In genomic region chr10:122939546-122939945, GRCm38 (mm10) we compare ENCODE assay signal across 22 mouse cellular contexts.
DNase-seq lines count a peak whose midpoint lies in the region; ATAC-seq and TF ChIP-seq lines count a peak whose summit lies in the region.
"Had no signal": no experiment of that assay in that cellular context is flagged by ENCODE, and none has a peak within 500 bp of the region (broad histone marks: within the 10 kb centered on the region; RNA-seq: fewer than 3 reads in every experiment).

No protein-coding gene starts in this region.

- no peak for ATAC-seq in kidney, embryonic 14.5 days (ENCODE audit: low FRiP score, low TSS enrichment)
- no peak for ATAC-seq in stomach, postnatal 0 days (ENCODE audit: low FRiP score, low TSS enrichment)
- ATAC-seq: activated CD4-positive, CD25-positive, alpha-beta regulatory T cell, adult 4 months; forebrain, embryonic 14.5 days; Patski had no signal

- 0 out of 2 replicates have a peak, but pooled peaks cover 3% of the 10 kb centered on the region for H3K4me1 ChIP-seq in kidney, embryonic 14.5 days (ENCODE audit: control insufficient read depth, insufficient read depth, low read length)
- no peaks in the 10 kb centered on the region for H3K4me1 ChIP-seq in stomach, postnatal 0 days (replicated peaks; ENCODE audit: control insufficient read depth, insufficient read depth)
- H3K4me1 ChIP-seq: heart, embryonic 10.5 days had no signal

- intact Hi-C loops in left cerebral cortex, postnatal 14 days (cut with DNase I), result no loop called here

- no peaks in the 10 kb centered on the region for H3K36me3 ChIP-seq in kidney, embryonic 14.5 days (ENCODE audit: control insufficient read depth, insufficient read depth, low read length)
- no peaks in the 10 kb centered on the region for H3K36me3 ChIP-seq in stomach, postnatal 0 days (ENCODE audit: control insufficient read depth, insufficient read depth, low read length)
- H3K36me3 ChIP-seq: embryonic facial prominence, embryonic 13.5 days; heart, embryonic 10.5 days; hindbrain, embryonic 13.5 days had no signal

- H3K9ac ChIP-seq in kidney, embryonic 14.5 days (ENCODE audit: low read depth, low read length), result no peak overlapping the region
- H3K9ac ChIP-seq in stomach, postnatal 0 days (ENCODE audit: low read length), result no peak overlapping the region
- H3K9ac ChIP-seq: embryonic facial prominence, embryonic 13.5 days; hindbrain, embryonic 13.5 days had no signal

- H3K4me2 ChIP-seq in kidney, embryonic 14.5 days (replicated peaks; ENCODE audit: low read depth, low read length), result no peak overlapping the region
- no peak overlapping the region for H3K4me2 ChIP-seq in stomach, postnatal 0 days (replicated peaks; ENCODE audit: low read depth)
- H3K4me2 ChIP-seq: embryonic facial prominence, embryonic 13.5 days; hindbrain, embryonic 13.5 days had no signal

- no peak overlapping the region for H3K27ac ChIP-seq in kidney, embryonic 14.5 days (ENCODE audit: low read depth, low read length)
- H3K27ac ChIP-seq in stomach, postnatal 0 days (replicated peaks), result no peak overlapping the region
- H3K27ac ChIP-seq: embryonic facial prominence, embryonic 13.5 days; heart, embryonic 10.5 days; hindbrain, embryonic 13.5 days had no signal

- TF ChIP-seq EP300 in stomach, postnatal 0 days (optimal IDR thresholded peaks at IDR 0.05), result no peak

- no peaks in the 10 kb centered on the region for H3K9me3 ChIP-seq in kidney, embryonic 14.5 days (ENCODE audit: control insufficient read depth, low read length)
- H3K9me3 ChIP-seq in stomach, postnatal 0 days (ENCODE audit: control insufficient read depth, low read length), result no peaks in the 10 kb centered on the region
- H3K9me3 ChIP-seq: embryonic facial prominence, embryonic 13.5 days; heart, embryonic 10.5 days; hindbrain, embryonic 13.5 days had no signal

- H3K4me3 ChIP-seq in kidney, embryonic 14.5 days (ENCODE audit: low read length), result no peak overlapping the region
- H3K4me3 ChIP-seq in stomach, postnatal 0 days (ENCODE audit: low read depth, low read length), result no peak overlapping the region
- H3K4me3 ChIP-seq: embryonic facial prominence, embryonic 13.5 days; heart, embryonic 10.5 days; hindbrain, embryonic 13.5 days had no signal

- WGBS in kidney, embryonic 14.5 days, result 83% methylated on average over 10 of the region's 10 CpGs
- WGBS in stomach, postnatal 0 days, result 72% methylated on average over 10 of the region's 10 CpGs

- no peaks in the 10 kb centered on the region for H3K27me3 ChIP-seq in kidney, embryonic 14.5 days (ENCODE audit: control insufficient read depth, insufficient read depth, low read length)
- H3K27me3 ChIP-seq in stomach, postnatal 0 days (ENCODE audit: control insufficient read depth, insufficient read depth, low read length), result no peaks in the 10 kb centered on the region
- H3K27me3 ChIP-seq: CH12.LX; embryonic facial prominence, embryonic 13.5 days; hindbrain, embryonic 13.5 days; Patski had no signal

- no peak for TF ChIP-seq CTCF in stomach, postnatal 0 days (IDR thresholded peaks at IDR 0.05; ENCODE audit: low read depth)

- peak; percentile 49 for DNase-seq in kidney, adult 11 months
- DNase-seq in thymus, postnatal 4 days, result peak; percentile 2
- DNase-seq in thymus, adult 18-20 months, result no peak
- DNase-seq in kidney, postnatal 10 days, result peak; percentile 36
- peak; percentile 20 for DNase-seq in stomach, postnatal 0 days (ENCODE audit: low spot score)
- DNase-seq in layer of hippocampus, postnatal 25 days (ENCODE audit: extremely low spot score in 1 of 2, low spot score in 1 of 2), result no peak
- no peak for DNase-seq in left cerebral cortex, postnatal 14 days (ENCODE audit: low spot score in 2 of 2)
- DNase-seq: adrenal gland, postnatal 14 days; cerebellum, adult 18-20 months; cerebellum, adult 9-11 months; cerebellum, postnatal 36 days; gastrocnemius, postnatal 36 days; heart, adult 18-20 months; heart, postnatal 14 days had no signal

Comparison
In these comparisons a context has a peak if more than half of its experiments do, and no peak if none do; other contexts are left out.
1. DNase-seq: peak in kidney, adult 11 months (single experiment), thymus, postnatal 4 days (single experiment), kidney, postnatal 10 days (single experiment) and stomach, postnatal 0 days (single experiment); none in thymus, adult 18-20 months (0 of 2), layer of hippocampus, postnatal 25 days (0 of 2) and left cerebral cortex, postnatal 14 days (0 of 2).